Mouse (Mus musculus) MEL (cell line): ENCODE data around the gene Sema3e. TPM values are rescaled to one million over a fixed set of nuclear protein-coding genes. Genes with fewer than 3 reads are reported as not detected.
A peak's percentile ranks its signal among the peaks of the same experiment; 100 is the strongest.

ENCODE experiments used
- DNase-seq: peaks from one replicate; pipeline ENCODE4 v3.0.0; 2011; ENCODE audit warnings: low read depth, low spot score
- H3K27ac ChIP-seq: 2 replicates; pipeline ENCODE4 v1.5.1; 2012; ENCODE audit warnings: low read depth, mild to moderate bottlenecking, control low read depth, low read length, moderate library complexity; ENCODE audit not compliant: control insufficient read depth
- H3K27me3 ChIP-seq, 2 experiments: fragments of 150-350 bp in 1 of 2; sonication (generic) in 1 of 2; 2 replicates each; pipeline ENCODE4 v1.6.1; 2012; ENCODE audit warnings: low read length in 2 of 2, mild to moderate bottlenecking in 2 of 2, improper control_type of control experiment in 1 of 2, moderate library complexity in 1 of 2; ENCODE audit not compliant: insufficient read depth in 2 of 2, control insufficient read depth in 1 of 2
- H3K36me3 ChIP-seq, 2 experiments: 2 replicates each; pipeline ENCODE4 v1.6.1; 2012 to 2014; ENCODE audit warnings: low read length in 2 of 2, improper control_type of control experiment in 1 of 2, inconsistent platforms in 1 of 2, mild to moderate bottlenecking in 1 of 2; ENCODE audit not compliant: insufficient read depth in 2 of 2, control insufficient read depth in 1 of 2
- H3K4me1 ChIP-seq, 2 experiments: fragments of 150-350 bp in 1 of 2; sonication (generic) in 1 of 2; 2 replicates each; pipeline ENCODE4 v1.6.1; 2012; ENCODE audit warnings: low read length in 2 of 2, improper control_type of control experiment in 1 of 2, mild to moderate bottlenecking in 1 of 2; ENCODE audit not compliant: insufficient read depth in 2 of 2, control insufficient read depth in 1 of 2
- H3K4me3 ChIP-seq, 2 experiments: fragments of 150-350 bp in 1 of 2; sonication (generic) in 1 of 2; 2 replicates each; pipeline ENCODE4 v1.5.1; 2012; ENCODE audit warnings: low read depth in 2 of 2, low read length in 2 of 2, mild to moderate bottlenecking in 2 of 2, moderate library complexity in 2 of 2, control low read depth in 1 of 2, improper control_type of control experiment in 1 of 2; ENCODE audit not compliant: control insufficient read depth in 1 of 2, insufficient read depth in 1 of 2
- H3K79me2 ChIP-seq: 2 replicates; pipeline ENCODE4 v1.6.1; 2012; ENCODE audit warnings: mild to moderate bottlenecking, low read length, moderate library complexity; ENCODE audit not compliant: control insufficient read depth, poor library complexity, insufficient read depth
- H3K9ac ChIP-seq: 2 replicates; pipeline ENCODE4 v1.6.1; 2012; ENCODE audit warnings: low read depth, mild to moderate bottlenecking, control low read depth, low read length, moderate library complexity; ENCODE audit not compliant: control insufficient read depth, poor library complexity, severe bottlenecking
- H3K9me3 ChIP-seq: fragments of 150-350 bp; sonication (generic); replicated peaks from 2 replicates; pipeline ENCODE4 v1.6.1; 2012; ENCODE audit warnings: mild to moderate bottlenecking, low read length, improper control_type of control experiment, moderate library complexity; ENCODE audit not compliant: insufficient read depth
- CTCF ChIP-seq, 3 experiments: IDR thresholded peaks in 2 of 3; conservative IDR thresholded peaks in 1 of 3; 2 replicates each; pipeline ENCODE4 v1.5.1; 2011 to 2012; ENCODE audit warnings: low read length in 3 of 3, low read depth in 2 of 3, mild to moderate bottlenecking in 2 of 3, improper control_type of control experiment in 1 of 3, inconsistent platforms in 1 of 3, mixed read lengths in 1 of 3, moderate library complexity in 1 of 3; ENCODE audit not compliant: control insufficient read depth in 1 of 3, insufficient read depth in 1 of 3, poor library complexity in 1 of 3, severe bottlenecking in 1 of 3
- ELF1 ChIP-seq: IDR thresholded peaks from 2 replicates; pipeline ENCODE4 v1.6.1; 2014; ENCODE audit warnings: low read depth, mild to moderate bottlenecking, inconsistent platforms, low read length, improper control_type of control experiment, moderate library complexity
- ETS1 ChIP-seq: IDR thresholded peaks from 2 replicates; pipeline ENCODE4 v1.6.1; 2012; ENCODE audit warnings: low read depth, mild to moderate bottlenecking, inconsistent platforms, low read length, improper control_type of control experiment, moderate library complexity
- HCFC1 ChIP-seq: IDR thresholded peaks from 2 replicates; pipeline ENCODE4 v1.6.1; 2012; ENCODE audit warnings: low read depth, mild to moderate bottlenecking, inconsistent platforms, low read length, improper control_type of control experiment, moderate library complexity
- MAFK ChIP-seq: IDR thresholded peaks from 2 replicates; pipeline ENCODE4 v1.6.1; 2011; ENCODE audit warnings: low read depth, mild to moderate bottlenecking, low read length, improper control_type of control experiment, borderline replicate concordance
- MXI1 ChIP-seq: IDR thresholded peaks from 2 replicates; pipeline ENCODE4 v1.6.1; 2011; ENCODE audit warnings: mild to moderate bottlenecking, low read depth, low read length, improper control_type of control experiment
- NELFE ChIP-seq: IDR thresholded peaks from 2 replicates; pipeline ENCODE4 v1.6.1; 2011; ENCODE audit warnings: low read depth, low read length, improper control_type of control experiment
- NRF1 ChIP-seq: IDR thresholded peaks from 2 replicates; pipeline ENCODE4 v1.6.1; 2014; ENCODE audit warnings: low read depth, mild to moderate bottlenecking, inconsistent platforms, low read length, improper control_type of control experiment, moderate library complexity; ENCODE audit not compliant: poor library complexity, insufficient read depth, severe bottlenecking
- RAD21 ChIP-seq: IDR thresholded peaks from 2 replicates; pipeline ENCODE4 v1.6.1; 2011; ENCODE audit warnings: mild to moderate bottlenecking, low read depth, low read length, improper control_type of control experiment
- SMC3 ChIP-seq: IDR thresholded peaks from 2 replicates; pipeline ENCODE4 v1.6.1; 2011; ENCODE audit warnings: low read depth, low read length, improper control_type of control experiment
- TAL1 ChIP-seq: IDR thresholded peaks from 2 replicates; pipeline ENCODE4 v1.6.1; 2012; ENCODE audit warnings: mild to moderate bottlenecking, inconsistent platforms, low read length, moderate library complexity, mixed read lengths
- ZC3H11A ChIP-seq: IDR thresholded peaks from 2 replicates; pipeline ENCODE4 v1.6.1; 2012; ENCODE audit warnings: low read depth, mild to moderate bottlenecking, inconsistent platforms, low read length, improper control_type of control experiment
- polyA plus RNA-seq, 2 experiments: library from polyadenylated mRNA; stranded (reverse) in 1 of 2; unstranded in 1 of 2; fragments of >175 nt in 1 of 2; fragments of >200 nt in 1 of 2; gene quantifications; 2 replicates each; pipeline versions ENCODE4 v1.2.1 to v1.2.4; 2012; ENCODE audit warnings: low replicate concordance in 2 of 2, low read depth in 1 of 2; ENCODE audit not compliant: insufficient read length in 2 of 2, insufficient read depth in 1 of 2, missing spikeins in 1 of 2
- total RNA-seq: library from RNA; depleted of rRNA; stranded (reverse); fragments of 300-350 nt; gene quantifications from 2 replicates; pipeline ENCODE4 v1.2.3, GENCODE M21; 2012

Sema3e gene
- total and polyA plus RNA-seq, 3 experiments = not detected

DNA sequence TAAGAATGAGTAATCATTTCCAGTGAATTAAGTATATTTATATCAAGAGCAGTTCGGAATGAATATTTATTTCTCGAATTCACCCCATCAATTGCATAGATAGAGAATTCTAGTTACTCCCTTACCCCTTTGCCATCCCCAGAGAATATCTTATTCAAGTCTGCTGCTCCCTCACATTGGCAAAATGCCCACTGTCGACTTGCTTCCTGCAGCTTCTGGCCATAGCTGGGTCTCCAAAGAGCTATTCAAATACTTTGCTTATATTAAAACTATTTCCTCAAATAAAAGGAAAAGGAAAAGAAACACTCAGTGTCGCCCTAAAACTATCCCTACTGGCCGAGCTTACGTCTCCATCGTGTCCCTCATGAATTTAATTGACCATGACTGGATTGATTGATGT lies 191.1 kb downstream of the Sema3e start:
- DNase-seq = no peak
- Histone ChIP-seq H3K9me3 (no peaks in the 10 kb centered on the region), H3K27me3 (no peaks in the 10 kb centered on the region), H3K79me2 (no peaks in the 10 kb centered on the region), H3K4me3 (no peak overlapping the region), H3K36me3 (no peaks in the 10 kb centered on the region), H3K27ac (no peak overlapping the region), H3K9ac (no peak overlapping the region), H3K4me1 (no peaks in the 10 kb centered on the region)
- TF ChIP-seq MXI1 (no peak), ETS1 (no peak), ELF1 (no peak), SMC3 (no peak), MAFK (no peak)

DNA sequence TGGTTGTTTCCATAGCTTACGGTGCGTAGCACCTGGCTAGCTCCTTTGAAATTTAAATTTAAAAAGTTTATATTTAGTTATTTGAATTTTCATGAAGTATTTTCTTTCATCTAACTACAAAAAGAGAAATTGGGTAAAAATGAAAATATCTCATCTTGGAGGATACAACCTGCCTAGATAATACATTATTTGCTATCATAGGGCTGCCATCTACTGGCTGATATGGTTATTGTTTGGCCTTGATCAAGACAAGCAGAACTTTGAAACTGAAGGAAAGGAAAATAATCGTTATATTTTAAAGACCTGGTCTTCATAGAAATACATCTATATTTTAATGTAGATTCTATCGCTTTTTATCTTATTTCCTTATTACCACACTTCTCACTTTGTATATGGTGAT lies 193.6 kb downstream of the Sema3e start:
- TF ChIP-seq ZC3H11A (peak; percentile 45; the same call in 1 of the 2 replicates), RAD21 (peak; percentile 67), CTCF (IDR thresholded peaks at IDR 0.05 in 2 of 3, conservative IDR thresholded peaks at IDR 0.05 in 1 of 3; ENCODE audit: control insufficient read depth in 1 of 3, insufficient read depth in 1 of 3, low read depth in 2 of 3, low read length in 3 of 3, poor library complexity in 1 of 3, severe bottlenecking in 1 of 3) (peak in 2 of 3 experiments; percentile 11 to 56; a peak in 2 of 6 replicates), NRF1 (no peak), SMC3 (peak; percentile 48), NELFE (no peak), HCFC1 (no peak)
- no peak overlapping the region for H3K27ac ChIP-seq

DNA sequence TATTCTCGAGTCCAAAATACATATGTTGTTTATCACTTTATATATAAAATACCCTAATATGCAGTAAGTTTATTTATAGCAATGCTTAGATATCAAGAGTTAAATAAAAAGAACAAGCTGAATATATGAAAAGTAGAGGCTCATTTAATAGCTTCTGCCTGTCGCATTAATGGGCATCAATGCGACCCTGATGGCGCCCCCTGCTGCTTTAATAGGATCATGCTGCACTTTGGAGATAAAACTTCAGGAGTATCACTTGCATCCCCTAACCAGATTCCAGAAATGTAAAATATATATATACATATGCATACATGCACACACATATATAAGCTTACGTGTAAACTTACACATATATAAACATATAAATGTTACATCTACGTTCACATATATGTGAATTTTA lies 199.4 kb downstream of the Sema3e start:
- DNase-seq = no peak
- H3K79me2 ChIP-seq = no peaks in the 10 kb centered on the region
- no peaks in the 10 kb centered on the region for H3K27me3 ChIP-seq
- no peak overlapping the region for H3K27ac ChIP-seq
- H3K4me1 ChIP-seq = no peaks in the 10 kb centered on the region
- H3K36me3 ChIP-seq = no peaks in the 10 kb centered on the region
- no peaks in the 10 kb centered on the region for H3K9me3 ChIP-seq
- H3K4me3 ChIP-seq = no peak overlapping the region
- no peak for TF ChIP-seq TAL1
- peak in 2 of 3 experiments; percentile 26 to 42; a peak in 4 of 6 replicates for TF ChIP-seq CTCF (IDR thresholded peaks at IDR 0.05 in 2 of 3, conservative IDR thresholded peaks at IDR 0.05 in 1 of 3; ENCODE audit: control insufficient read depth in 1 of 3, insufficient read depth in 1 of 3, low read depth in 2 of 3, low read length in 3 of 3, poor library complexity in 1 of 3, severe bottlenecking in 1 of 3)
- no peak overlapping the region for H3K9ac ChIP-seq

More for the DNA sequence above, 193.6 kb downstream of the Sema3e start:
- Histone ChIP-seq H3K9me3 (no peaks in the 10 kb centered on the region), H3K27me3 (no peaks in the 10 kb centered on the region), H3K9ac (no peak overlapping the region), H3K79me2 (no peaks in the 10 kb centered on the region), H3K4me1 (no peaks in the 10 kb centered on the region), H3K36me3 (no peaks in the 10 kb centered on the region), H3K4me3 (no peak overlapping the region)
- DNase-seq = peak; percentile 35
